Mouse (Mus musculus): ENCODE measurements at regions not wholly inside any gene's neighbourhood (a gene's known extent, or its start where the extent isn't known, plus 50 kb on each side); places are given as distances from the start of the nearest gene placed in this dataset.
"Not testable (repeated sequence)": the region's sequence is repeated elsewhere in the genome, so short reads cannot be mapped to it uniquely, and the experiment has no call there.

GRCm38 (mm10) chr10:14292701-14293100 lies 252.8 kb downstream of the Adgrg6 start:
- ATAC-seq (ENCODE audit: insufficient number of reproducible peaks, low FRiP score, low TSS enrichment, low read depth); H3K4me3 ChIP-seq; H3K27me3 ChIP-seq; H3K27ac ChIP-seq; H3K9ac ChIP-seq; H3K9me3 ChIP-seq; H3K36me3 ChIP-seq; H3K4me1 ChIP-seq; H3K4me2 ChIP-seq: not testable (repeated sequence)
- WGBS, result 83% methylated on average over 8 of the region's 8 CpGs

- WGBS, result 74% methylated on average over 4 of the region's 4 CpGs
- no peaks in the 10 kb centered on the region for H3K27me3 ChIP-seq
- H3K36me3 ChIP-seq, result no peaks in the 10 kb centered on the region
- H3K4me1 ChIP-seq, result no peaks in the 10 kb centered on the region
- H3K4me2 ChIP-seq, result no peak overlapping the region
- no peak overlapping the region for H3K4me3 ChIP-seq
- no peak overlapping the region for H3K9ac ChIP-seq
- ATAC-seq (ENCODE audit: insufficient number of reproducible peaks, low FRiP score, low TSS enrichment, low read depth), result no peak
- H3K27ac ChIP-seq, result no peak overlapping the region
- no peaks in the 10 kb centered on the region for H3K9me3 ChIP-seq
Observed at GRCm38 (mm10) chr10:14287551-14287950, 257.9 kb downstream of the Adgrg6 start.

DNA sequence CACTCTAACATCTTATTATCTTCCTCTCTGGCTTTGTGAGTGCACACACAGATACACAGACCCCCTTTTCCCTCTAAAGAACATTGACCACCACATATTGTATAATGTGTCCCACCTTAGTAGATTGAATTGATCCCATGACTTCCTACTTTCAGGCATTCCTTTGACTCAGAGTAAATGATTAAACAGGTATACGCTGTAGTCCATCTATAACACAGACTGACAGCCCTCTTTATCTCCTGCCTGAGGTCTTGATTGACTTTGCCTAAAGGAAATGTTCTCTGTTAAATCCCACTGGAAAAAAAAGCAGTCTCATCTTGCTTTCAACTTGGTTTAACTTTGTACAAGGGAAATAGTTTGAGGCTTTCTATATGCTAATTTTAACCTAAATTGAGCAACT lies 268.8 kb downstream of the Adgrg6 start:
- 87% methylated on average over 1 of the region's 1 CpGs for WGBS
- no peak for ATAC-seq (ENCODE audit: insufficient number of reproducible peaks, low FRiP score, low TSS enrichment, low read depth)
- Histone ChIP-seq H3K9ac (no peak overlapping the region), H3K4me2 (no peak overlapping the region), H3K9me3 (no peaks in the 10 kb centered on the region), H3K27ac (no peak overlapping the region), H3K36me3 (no peaks in the 10 kb centered on the region), H3K4me1 (no peaks in the 10 kb centered on the region), H3K4me3 (no peak overlapping the region), H3K27me3 (no peaks in the 10 kb centered on the region)

DNA sequence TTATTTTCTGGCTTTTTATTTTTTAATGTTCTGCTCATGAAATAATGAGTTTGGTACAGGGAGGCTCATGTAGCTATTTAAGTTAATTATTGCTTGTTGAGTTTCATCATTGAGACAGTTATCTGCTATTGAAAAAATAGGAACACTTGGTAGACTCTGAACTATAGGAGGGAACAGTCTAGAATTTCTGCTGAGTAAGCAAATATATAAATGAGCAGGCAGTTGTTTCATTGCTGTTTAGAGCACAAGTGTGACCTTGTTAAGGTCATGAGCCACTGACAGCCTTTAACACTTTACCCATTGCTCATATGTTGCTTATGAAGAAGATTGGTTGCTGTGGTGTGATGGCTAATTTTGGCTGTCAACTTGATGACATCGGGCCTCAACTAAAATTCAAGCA lies 270.0 kb downstream of the Adgrg6 start:
- no peaks in the 10 kb centered on the region for H3K36me3 ChIP-seq
- 87% methylated on average over 1 of the region's 1 CpGs for WGBS
- H3K9ac ChIP-seq, result no peak overlapping the region
- H3K27me3 ChIP-seq, result no peaks in the 10 kb centered on the region
- no peak overlapping the region for H3K4me2 ChIP-seq
- H3K4me1 ChIP-seq, result no peaks in the 10 kb centered on the region
- H3K4me3 ChIP-seq, result no peak overlapping the region
- ATAC-seq (ENCODE audit: insufficient number of reproducible peaks, low FRiP score, low TSS enrichment, low read depth), result no peak
- H3K9me3 ChIP-seq, result no peaks in the 10 kb centered on the region
- no peak overlapping the region for H3K27ac ChIP-seq

- ATAC-seq (ENCODE audit: insufficient number of reproducible peaks, low FRiP score, low TSS enrichment, low read depth), result no peak
Observed at GRCm38 (mm10) chr10:14270008-14270407, 275.5 kb downstream of the Adgrg6 start.

GRCm38 (mm10) chr10:14267641-14268040 lies 277.8 kb downstream of the Adgrg6 start:
- H3K4me1 ChIP-seq, result no peaks in the 10 kb centered on the region
- no peak overlapping the region for H3K27ac ChIP-seq
- no peaks in the 10 kb centered on the region for H3K27me3 ChIP-seq
- no peak overlapping the region for H3K4me2 ChIP-seq
- no peak overlapping the region for H3K4me3 ChIP-seq
- no peak for ATAC-seq (ENCODE audit: insufficient number of reproducible peaks, low FRiP score, low TSS enrichment, low read depth)
- no peaks in the 10 kb centered on the region for H3K36me3 ChIP-seq
- WGBS, result 85% methylated on average over 3 of the region's 3 CpGs
- H3K9me3 ChIP-seq, result no peaks in the 10 kb centered on the region
- no peak overlapping the region for H3K9ac ChIP-seq

More at GRCm38 (mm10) chr10:14270008-14270407, 275.5 kb downstream of the Adgrg6 start:
- H3K27ac ChIP-seq, result no peak overlapping the region
- H3K27me3 ChIP-seq, result no peaks in the 10 kb centered on the region
- H3K4me1 ChIP-seq, result no peaks in the 10 kb centered on the region
- H3K4me3 ChIP-seq, result no peak overlapping the region
- H3K9ac ChIP-seq, result no peak overlapping the region
- no peaks in the 10 kb centered on the region for H3K36me3 ChIP-seq
- 59% methylated on average over 3 of the region's 4 CpGs for WGBS
- no peak overlapping the region for H3K4me2 ChIP-seq
- no peaks in the 10 kb centered on the region for H3K9me3 ChIP-seq

GRCm38 (mm10) chr10:14239670-14240069 lies 273.8 kb downstream of the Hivep2 start:
- Histone ChIP-seq H3K36me3 (no peaks in the 10 kb centered on the region), H3K27me3 (no peaks in the 10 kb centered on the region), H3K4me1 (no peaks in the 10 kb centered on the region), H3K9ac (no peak overlapping the region), H3K4me2 (no peak overlapping the region), H3K4me3 (no peak overlapping the region), H3K9me3 (no peaks in the 10 kb centered on the region), H3K27ac (no peak overlapping the region)
- 88% methylated on average over 8 of the region's 8 CpGs for WGBS
- no peak for ATAC-seq (ENCODE audit: insufficient number of reproducible peaks, low FRiP score, low TSS enrichment, low read depth)

DNA sequence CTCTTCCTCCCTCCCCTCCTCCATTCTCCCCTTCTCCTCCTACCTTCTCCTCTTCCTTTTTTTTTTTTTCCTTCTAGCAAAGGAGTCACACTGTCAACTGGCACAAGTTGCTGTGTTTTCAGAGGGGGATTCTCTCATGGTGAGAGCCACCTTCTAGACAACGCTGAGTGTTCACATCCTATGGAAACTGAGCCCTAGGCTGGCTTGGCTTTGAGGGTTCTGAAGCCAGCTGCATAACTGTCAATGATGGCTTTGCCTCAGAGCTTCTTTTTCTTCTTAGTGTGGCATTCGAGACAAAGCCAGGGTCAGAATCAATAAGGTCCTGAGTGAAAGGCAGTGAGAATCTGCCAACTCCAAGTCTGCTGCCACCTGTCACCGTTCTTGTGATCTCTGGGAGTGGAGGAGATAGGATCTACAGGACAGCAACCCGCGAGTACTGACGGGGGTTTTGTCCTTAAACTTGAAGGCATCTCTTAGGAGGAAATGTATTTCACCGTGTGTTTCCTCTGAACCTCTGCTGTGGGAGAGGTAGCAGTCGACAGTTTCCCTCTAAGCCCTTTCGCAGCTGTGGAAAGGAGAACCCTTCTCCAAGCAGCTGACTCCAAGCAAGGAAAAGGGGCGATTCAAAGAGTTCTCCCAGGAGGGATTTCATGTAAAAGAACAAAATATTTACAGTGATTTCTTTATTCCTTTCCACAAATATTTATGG lies 269.2 kb downstream of the Hivep2 start:
- 61% methylated on average over 10 of the region's 10 CpGs for WGBS
- ATAC-seq (ENCODE audit: insufficient number of reproducible peaks, low FRiP score, low TSS enrichment, low read depth), result no peak
- H3K36me3 ChIP-seq, result no peaks in the 10 kb centered on the region

DNA sequence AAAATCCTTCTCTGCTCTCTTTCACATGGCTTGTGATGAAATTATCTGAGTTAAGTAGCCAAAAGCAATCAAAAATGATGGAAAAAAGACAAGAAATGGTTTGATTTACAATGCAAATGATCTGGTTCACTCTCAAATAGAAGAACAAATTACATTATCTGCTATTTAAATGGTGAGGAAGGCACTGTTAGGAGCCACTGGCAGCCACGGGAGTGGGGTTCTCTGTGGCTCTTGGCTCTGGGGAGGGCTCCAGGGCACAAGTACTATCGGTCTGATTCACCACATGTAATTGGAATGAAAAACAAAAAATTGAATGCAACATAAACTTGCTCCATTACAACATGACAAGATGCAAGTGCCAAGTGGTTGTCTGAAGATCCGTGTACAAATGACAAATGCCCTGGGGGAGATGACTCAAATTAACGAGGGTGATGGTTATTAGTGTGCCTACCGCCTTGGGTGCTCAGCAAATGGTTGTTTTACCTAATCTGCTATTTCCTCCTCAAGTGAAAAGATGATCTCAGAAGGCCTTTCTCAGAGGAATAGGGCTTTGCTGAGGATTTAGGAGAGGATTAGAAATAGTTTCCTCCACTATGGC lies 268.2 kb downstream of the Hivep2 start:
- Histone ChIP-seq H3K27me3 (no peaks in the 10 kb centered on the region), H3K9ac (no peak overlapping the region), H3K36me3 (no peaks in the 10 kb centered on the region), H3K9me3 (no peaks in the 10 kb centered on the region), H3K4me2 (no peak overlapping the region), H3K4me1 (no peaks in the 10 kb centered on the region), H3K27ac (no peak overlapping the region), H3K4me3 (no peak overlapping the region)
- 45% methylated on average over 5 of the region's 5 CpGs for WGBS
- no peak for ATAC-seq (ENCODE audit: insufficient number of reproducible peaks, low FRiP score, low TSS enrichment, low read depth)

More for the DNA sequence above, 269.2 kb downstream of the Hivep2 start:
- no peaks in the 10 kb centered on the region for H3K9me3 ChIP-seq
- H3K4me3 ChIP-seq, result no peak overlapping the region
- H3K9ac ChIP-seq, result no peak overlapping the region
- no peaks in the 10 kb centered on the region for H3K4me1 ChIP-seq
- no peak overlapping the region for H3K4me2 ChIP-seq
- no peaks in the 10 kb centered on the region for H3K27me3 ChIP-seq
- no peak overlapping the region for H3K27ac ChIP-seq

GRCm38 (mm10) chr10:14233335-14233734 lies 267.5 kb downstream of the Hivep2 start:
- H3K9ac ChIP-seq, result no peak overlapping the region
- WGBS, result 48% methylated on average over 3 of the region's 3 CpGs

GRCm38 (mm10) chr10:14231464-14231863 lies 265.6 kb downstream of the Hivep2 start:
- no peak for ATAC-seq (ENCODE audit: insufficient number of reproducible peaks, low FRiP score, low TSS enrichment, low read depth)
- H3K27me3 ChIP-seq, result no peaks in the 10 kb centered on the region
- 30% methylated on average over 1 of the region's 1 CpGs for WGBS
- no peaks in the 10 kb centered on the region for H3K4me1 ChIP-seq
- no peak overlapping the region for H3K4me3 ChIP-seq
- no peaks in the 10 kb centered on the region for H3K36me3 ChIP-seq
- no peaks in the 10 kb centered on the region for H3K9me3 ChIP-seq
- H3K9ac ChIP-seq, result no peak overlapping the region
- no peak overlapping the region for H3K4me2 ChIP-seq
- H3K27ac ChIP-seq, result no peak overlapping the region

More at GRCm38 (mm10) chr10:14233335-14233734, 267.5 kb downstream of the Hivep2 start:
- Histone ChIP-seq H3K27me3 (no peaks in the 10 kb centered on the region), H3K9me3 (no peaks in the 10 kb centered on the region), H3K4me2 (no peak overlapping the region), H3K27ac (no peak overlapping the region), H3K36me3 (no peaks in the 10 kb centered on the region), H3K4me1 (no peaks in the 10 kb centered on the region), H3K4me3 (no peak overlapping the region)
- ATAC-seq (ENCODE audit: insufficient number of reproducible peaks, low FRiP score, low TSS enrichment, low read depth), result no peak

DNA sequence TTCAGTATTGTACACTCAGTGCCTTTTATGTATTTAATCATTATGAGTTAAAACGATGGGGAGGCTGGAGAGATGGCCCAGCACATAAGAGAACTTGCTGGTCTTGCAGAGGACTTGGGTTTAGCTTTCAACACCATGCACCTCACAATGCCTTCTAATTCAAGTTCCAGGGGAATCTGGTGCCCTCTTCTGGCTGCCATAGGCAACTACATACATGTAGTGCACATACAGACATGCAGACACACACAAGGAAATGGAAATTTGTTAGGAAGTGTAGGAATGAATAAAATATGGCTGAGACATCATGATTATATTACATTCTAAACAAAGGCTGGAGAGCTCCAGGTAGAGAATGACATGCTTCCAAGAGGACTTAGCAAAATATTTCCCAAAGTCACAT lies 251.4 kb downstream of the Hivep2 start:
- H3K27me3 ChIP-seq, result no peaks in the 10 kb centered on the region
- WGBS, result 95% methylated on average over 1 of the region's 1 CpGs
- 0 out of 2 replicates have a peak, but pooled peaks cover 2% of the 10 kb centered on the region for H3K4me1 ChIP-seq
- no peaks in the 10 kb centered on the region for H3K9me3 ChIP-seq
- no peak overlapping the region for H3K9ac ChIP-seq
- H3K36me3 ChIP-seq, result no peaks in the 10 kb centered on the region
- H3K4me3 ChIP-seq, result no peak overlapping the region
- no peak for ATAC-seq (ENCODE audit: insufficient number of reproducible peaks, low FRiP score, low TSS enrichment, low read depth)
- H3K27ac ChIP-seq, result no peak overlapping the region
- H3K4me2 ChIP-seq, result no peak overlapping the region

Measured in limb, embryonic 15.5 days (tissue).